Mouse (Mus musculus): ENCODE results near the gene Pou3f4. TPM values are rescaled to one million over a fixed set of nuclear protein-coding genes. Genes with fewer than 3 reads are reported as not detected.

Pou3f4 gene
- total and polyA plus RNA-seq, 2 experiments from 2014 or later = 5.1 to 19.3 TPM

DNA sequence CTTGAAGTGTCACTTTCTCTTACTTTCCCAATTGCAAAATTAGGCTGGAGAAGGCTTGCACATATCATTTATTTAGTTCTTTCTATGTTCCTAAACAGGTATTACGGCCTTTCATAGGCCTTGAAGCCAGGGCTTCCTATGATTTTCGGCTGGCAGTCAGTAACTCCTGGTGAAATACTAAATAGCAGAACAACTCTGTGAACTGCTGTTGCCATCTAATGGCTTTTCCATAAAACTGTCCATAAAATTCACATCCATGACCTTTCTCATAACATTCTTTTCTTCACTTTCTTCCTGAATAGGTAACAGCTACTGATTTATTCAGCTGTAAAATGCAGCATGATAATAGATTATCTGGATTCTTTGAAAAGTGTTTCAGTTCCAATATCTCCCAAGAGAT lies 23.4 kb downstream of the Pou3f4 start:
- ATAC-seq = no peak
- peak; percentile 25; the same call in 1 of the 2 replicates for TF ChIP-seq CTCF (IDR thresholded peaks at IDR 0.05; ENCODE audit: low read depth)
- Histone ChIP-seq H3K9me3 (ENCODE audit: low read length) (no peaks in the 10 kb centered on the region), H3K4me3 (ENCODE audit: low read length) (no peak overlapping the region), H3K27ac (no peak overlapping the region), H3K4me2 (ENCODE audit: low read depth, low read length) (no peak overlapping the region), H3K4me1 (ENCODE audit: insufficient read depth, low read length) (no peaks in the 10 kb centered on the region), H3K9ac (replicated peaks; ENCODE audit: low read length) (no peak overlapping the region), H3K36me3 (ENCODE audit: insufficient read depth, low read length) (no peaks in the 10 kb centered on the region), H3K27me3 (ENCODE audit: insufficient read depth, low read length) (no peaks in the 10 kb centered on the region)
- 62% methylated on average over 2 of the region's 2 CpGs for WGBS
- peak; percentile 35 for DNase-seq (ENCODE audit: low spot score)

DNA sequence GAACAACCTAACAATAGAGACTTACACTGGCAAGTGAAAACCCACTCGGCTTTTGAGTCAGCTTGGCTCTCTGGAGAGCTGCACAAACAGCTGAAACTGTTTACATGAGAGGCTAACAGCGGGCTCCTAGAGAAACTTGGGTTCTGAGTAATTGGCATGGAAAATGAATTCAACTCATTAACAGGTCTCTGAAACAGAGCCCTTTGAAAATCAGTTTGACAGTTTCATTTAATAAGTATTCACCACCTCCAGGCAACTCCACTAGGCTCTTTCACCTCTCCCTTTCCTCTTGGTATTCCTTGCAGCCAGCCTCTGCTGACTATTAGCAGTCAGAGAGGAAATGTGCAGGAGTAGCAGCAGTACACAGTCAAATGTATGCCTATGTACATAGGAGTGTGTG lies 37.2 kb downstream of the Pou3f4 start:
- no peak overlapping the region for H3K27ac ChIP-seq
- DNase-seq (ENCODE audit: low spot score) (no peak), ATAC-seq (no peak)

More for the DNA sequence above, 37.2 kb downstream of the Pou3f4 start:
- Histone ChIP-seq H3K27me3 (ENCODE audit: insufficient read depth, low read length) (no peaks in the 10 kb centered on the region), H3K4me1 (ENCODE audit: insufficient read depth, low read length) (no peaks in the 10 kb centered on the region), H3K4me2 (ENCODE audit: low read depth, low read length) (no peak overlapping the region), H3K9ac (replicated peaks; ENCODE audit: low read length) (no peak overlapping the region), H3K36me3 (ENCODE audit: insufficient read depth, low read length) (no peaks in the 10 kb centered on the region), H3K4me3 (ENCODE audit: low read length) (no peak overlapping the region), H3K9me3 (ENCODE audit: low read length) (no peaks in the 10 kb centered on the region)
- 31% methylated on average over 2 of the region's 2 CpGs for WGBS
- no peak for TF ChIP-seq CTCF (IDR thresholded peaks at IDR 0.05; ENCODE audit: low read depth)
